Mouse (Mus musculus) kidney, embryonic 15.5 days (tissue): ENCODE results near the gene Rhbdd1. TPM values are rescaled to one million over a fixed set of nuclear protein-coding genes. Genes with fewer than 3 reads are reported as not detected.

Experiments used
- ATAC-seq: fragments of 200-750 bp; cut with Nextera tagmentation; replicated peaks from 2 replicates; pipeline ENCODE4 v1.8.0; 2017; ENCODE audit warnings: moderate TSS enrichment; ENCODE audit not compliant: low FRiP score
- H3K27ac ChIP-seq: fragments of 300-500 bp; sonication (generic); 2 replicates; pipeline ENCODE4 v1.5.1; 2015; ENCODE audit warnings: mild to moderate bottlenecking, inconsistent platforms
- H3K27me3 ChIP-seq: fragments of 300-500 bp; sonication (generic); 2 replicates; pipeline ENCODE4 v1.6.1; 2015; ENCODE audit warnings: inconsistent platforms
- H3K36me3 ChIP-seq: fragments of 300-500 bp; sonication (generic); 2 replicates; pipeline ENCODE4 v1.6.1; 2015; ENCODE audit warnings: inconsistent platforms
- H3K4me1 ChIP-seq: fragments of 300-500 bp; sonication (generic); 2 replicates; pipeline ENCODE4 v1.6.1; 2015; ENCODE audit warnings: inconsistent platforms
- H3K4me2 ChIP-seq: fragments of 300-500 bp; sonication (generic); 2 replicates; pipeline ENCODE4 v1.6.1; 2015; ENCODE audit warnings: moderate library complexity, mild to moderate bottlenecking, inconsistent platforms
- H3K4me3 ChIP-seq: fragments of 300-500 bp; sonication (generic); replicated peaks from 2 replicates; pipeline ENCODE4 v1.5.1; 2015; ENCODE audit warnings: mild to moderate bottlenecking, inconsistent platforms
- H3K9ac ChIP-seq: fragments of 300-500 bp; sonication (generic); 2 replicates; pipeline ENCODE4 v1.6.1; 2015; ENCODE audit warnings: mild to moderate bottlenecking, inconsistent platforms
- H3K9me3 ChIP-seq: fragments of 300-500 bp; sonication (generic); replicated peaks from 2 replicates; pipeline ENCODE4 v1.6.1; 2016; ENCODE audit warnings: inconsistent platforms
- WGBS: fragments of 180-500 bp; shearing (Covaris S2); methylation state at CpG from one replicate; pipeline ENCODE4 v1.1.7; 2015; ENCODE audit warnings: mixed read lengths; 5-methylcytosine and 5-hydroxymethylcytosine counted together
- polyA plus RNA-seq: library from polyadenylated mRNA; unstranded; fragments of >200 nt; fragmentation: Nextera tagmentation; extraction: Ambion mirVana; gene quantifications from 2 replicates; pipeline ENCODE4 v1.2.1, GENCODE M21; 2015

Gene Rhbdd1
- 9.4 and 9.8 TPM in 2 replicates for polyA plus RNA-seq

DNA sequence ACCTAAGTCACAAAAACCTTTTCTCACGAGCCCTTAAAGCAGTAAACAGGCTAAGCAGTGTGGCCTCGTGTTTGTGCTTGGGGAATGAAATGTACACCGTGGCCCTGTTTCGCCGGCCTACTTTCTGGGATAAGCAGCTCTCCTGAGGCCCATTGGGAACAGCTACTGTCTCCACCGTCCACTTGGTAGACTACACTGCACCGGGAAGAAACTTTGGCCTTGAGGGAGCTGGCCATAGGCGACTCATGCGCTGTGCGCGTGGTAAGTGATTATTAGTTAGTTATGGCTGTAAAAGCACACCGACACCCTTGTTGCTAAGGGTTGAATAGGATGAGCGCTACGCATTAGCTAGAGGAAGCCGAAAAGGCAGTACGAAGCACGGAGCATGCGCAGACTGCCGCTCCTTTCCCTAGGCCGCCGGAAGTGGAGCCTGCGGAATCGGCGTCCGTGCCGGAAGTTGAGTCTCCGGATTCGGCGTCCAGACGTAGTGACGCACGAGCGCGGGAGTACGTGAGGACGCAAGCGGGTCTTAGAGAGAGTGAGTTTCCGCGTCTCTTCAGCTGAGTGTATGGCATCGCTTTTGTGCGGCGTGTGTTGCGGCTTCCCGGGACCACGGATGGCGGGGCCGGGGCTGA is at the start of gene Rhbdd1:
Gene Rhbdd1, plus strand, starts transcription at position 342 of the 635 bp plus-strand sequence.
- no peaks in the 10 kb centered on the region for H3K36me3 ChIP-seq
- H3K9ac ChIP-seq = peak within 1 kb of the TSS; percentile 78
- peaks cover 10% of the 10 kb centered on the region for H3K4me1 ChIP-seq
- peak; percentile 99 for ATAC-seq
- peak within 1 kb of the TSS; percentile 72 for H3K4me3 ChIP-seq
- H3K27me3 ChIP-seq = peaks cover 17% of the 10 kb centered on the region; the same call in 1 of the 2 replicates
- H3K27ac ChIP-seq = peak within 1 kb of the TSS; percentile 95
- no peaks in the 10 kb centered on the region for H3K9me3 ChIP-seq
- H3K4me2 ChIP-seq = peak within 1 kb of the TSS; percentile 75
- 5% methylated on average over 47 of the region's 47 CpGs for WGBS

DNA sequence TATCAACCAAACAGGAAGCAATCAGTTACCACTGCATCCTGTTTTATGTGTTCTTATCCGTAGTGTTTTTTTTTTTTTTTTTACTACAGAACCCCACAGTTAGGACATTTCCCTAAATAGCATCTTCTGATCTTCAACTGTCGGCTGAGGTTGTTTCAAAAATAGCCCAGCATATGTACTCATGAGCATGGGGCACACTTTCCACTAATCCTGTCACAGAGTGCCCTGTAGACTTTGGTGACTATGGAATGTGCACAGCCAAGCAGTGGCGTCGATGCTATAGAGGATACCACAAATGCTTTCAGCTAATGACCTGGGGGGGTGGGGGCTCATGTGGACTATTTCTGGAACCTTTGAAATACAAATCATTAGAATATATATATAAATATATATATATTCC is 48.7 kb upstream of the Rhbdd1 start:
- H3K36me3 ChIP-seq = no peaks in the 10 kb centered on the region
- no peaks in the 10 kb centered on the region for H3K4me1 ChIP-seq
- no peaks in the 10 kb centered on the region for H3K9me3 ChIP-seq
- no peak overlapping the region for H3K4me2 ChIP-seq
- no peak overlapping the region for H3K4me3 ChIP-seq
- no peak overlapping the region for H3K9ac ChIP-seq
- ATAC-seq = no peak
- no peaks in the 10 kb centered on the region for H3K27me3 ChIP-seq
- 59% methylated on average over 4 of the region's 4 CpGs for WGBS
- no peak overlapping the region for H3K27ac ChIP-seq

DNA sequence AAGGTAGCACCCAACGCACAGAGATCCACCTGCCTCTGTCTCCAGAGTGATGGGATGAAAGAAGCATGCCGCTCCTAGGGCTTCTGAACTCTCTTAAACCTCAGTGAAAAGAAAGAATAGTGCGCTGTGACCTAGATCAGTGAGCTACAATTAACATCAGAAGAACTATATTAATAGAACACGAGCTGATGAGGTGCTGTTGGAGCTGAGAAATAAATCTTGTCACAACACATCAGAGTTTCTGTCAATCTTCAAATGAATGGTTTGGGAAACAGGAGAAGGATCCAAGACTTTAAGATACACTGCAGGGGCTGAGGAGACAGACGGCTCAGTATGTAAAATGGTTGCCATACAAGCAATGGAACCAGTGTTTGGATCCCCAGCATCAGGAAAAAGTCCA is 44.0 kb upstream of the Rhbdd1 start:
- no peak for ATAC-seq
- no peak overlapping the region for H3K4me2 ChIP-seq
- no peaks in the 10 kb centered on the region for H3K27me3 ChIP-seq
- H3K9ac ChIP-seq = no peak overlapping the region
- peaks cover 9% of the 10 kb centered on the region for H3K36me3 ChIP-seq
- no peak overlapping the region for H3K27ac ChIP-seq
- H3K4me1 ChIP-seq = peaks cover 10% of the 10 kb centered on the region
- no peaks in the 10 kb centered on the region for H3K9me3 ChIP-seq
- H3K4me3 ChIP-seq = no peak overlapping the region
- 88% methylated on average over 5 of the region's 5 CpGs for WGBS

DNA sequence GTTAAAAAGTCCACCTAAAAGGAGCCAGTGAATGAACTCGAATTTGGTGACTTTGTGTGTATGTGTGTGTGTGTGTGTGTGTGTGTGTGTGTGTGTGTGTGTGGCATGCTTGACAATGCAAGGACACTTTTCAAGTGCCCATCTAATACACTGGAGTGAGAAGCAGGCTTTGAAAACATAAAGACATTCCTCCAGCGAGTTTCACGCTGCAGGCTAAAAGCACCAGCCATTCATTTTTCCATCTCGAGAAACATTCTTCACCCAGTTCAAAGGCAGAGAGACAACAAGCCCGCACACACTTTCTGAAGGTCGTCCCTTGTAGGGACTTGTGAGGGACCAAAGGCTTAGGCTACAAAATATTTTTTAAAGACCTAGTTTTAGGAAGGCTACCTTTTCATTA is 42.7 kb upstream of the Rhbdd1 start:
- Histone ChIP-seq H3K4me1 (peaks cover 10% of the 10 kb centered on the region), H3K4me3 (no peak overlapping the region), H3K4me2 (no peak overlapping the region), H3K36me3 (peaks cover 11% of the 10 kb centered on the region), H3K27ac (no peak overlapping the region), H3K9ac (no peak overlapping the region), H3K27me3 (no peaks in the 10 kb centered on the region), H3K9me3 (no peaks in the 10 kb centered on the region)
- no peak for ATAC-seq
- 67% methylated on average over 6 of the region's 6 CpGs for WGBS

DNA sequence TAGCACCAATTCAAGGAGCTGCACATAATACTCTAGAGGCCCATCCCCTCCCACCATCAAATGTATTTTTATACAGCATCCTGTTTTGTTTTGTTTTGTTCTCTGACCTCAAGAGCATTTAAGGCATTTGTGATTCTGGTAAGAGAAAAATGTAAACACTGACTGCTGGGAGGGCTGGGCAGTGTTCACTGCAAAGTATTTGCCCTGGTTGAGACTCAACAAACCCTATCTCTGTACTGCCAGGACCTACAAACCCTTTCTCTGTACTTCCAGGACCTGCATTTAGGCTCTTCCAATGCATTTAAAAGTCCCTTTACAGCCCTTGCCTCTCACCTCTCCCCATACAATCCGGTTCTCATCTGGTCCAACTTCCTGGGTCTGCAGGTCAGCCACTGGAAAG is 41.9 kb upstream of the Rhbdd1 start:
- no peak overlapping the region for H3K4me3 ChIP-seq
- H3K27ac ChIP-seq = 0 out of 2 replicates have a peak overlapping the region, but pooled peaks have one; percentile 32
- ATAC-seq = no peak; the same call in 1 of the 2 replicates
- 15% methylated on average over 1 of the region's 1 CpGs for WGBS
- H3K4me1 ChIP-seq = peaks cover 10% of the 10 kb centered on the region
- peaks cover 11% of the 10 kb centered on the region for H3K36me3 ChIP-seq
- H3K9ac ChIP-seq = no peak overlapping the region
- H3K4me2 ChIP-seq = no peak overlapping the region
- no peaks in the 10 kb centered on the region for H3K9me3 ChIP-seq
- H3K27me3 ChIP-seq = no peaks in the 10 kb centered on the region

DNA sequence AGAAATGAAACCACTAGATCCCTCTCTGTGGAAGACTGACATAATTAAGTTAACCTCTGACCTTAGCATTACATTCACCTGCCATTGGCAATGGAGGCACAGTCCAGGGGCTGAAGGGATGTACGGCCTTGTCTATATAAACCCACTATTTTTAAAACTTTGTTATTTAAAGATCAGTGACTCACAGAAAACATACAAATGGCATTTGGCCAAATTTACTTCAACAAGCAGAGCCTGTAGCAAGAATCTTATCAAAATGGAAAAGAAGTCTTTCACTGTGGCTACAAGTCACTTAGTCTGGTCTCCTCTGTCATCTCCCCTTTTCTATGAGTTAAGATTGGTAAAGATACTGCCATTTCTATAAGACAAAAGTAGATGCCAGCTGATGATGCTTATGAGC is 36.5 kb upstream of the Rhbdd1 start:
- WGBS = 64% methylated on average over 1 of the region's 1 CpGs
- Histone ChIP-seq H3K4me1 (peaks cover 18% of the 10 kb centered on the region), H3K9ac (no peak overlapping the region), H3K4me2 (no peak overlapping the region), H3K9me3 (no peaks in the 10 kb centered on the region), H3K27ac (no peak overlapping the region), H3K27me3 (no peaks in the 10 kb centered on the region), H3K36me3 (peaks cover 11% of the 10 kb centered on the region), H3K4me3 (no peak overlapping the region)
- ATAC-seq = no peak

DNA sequence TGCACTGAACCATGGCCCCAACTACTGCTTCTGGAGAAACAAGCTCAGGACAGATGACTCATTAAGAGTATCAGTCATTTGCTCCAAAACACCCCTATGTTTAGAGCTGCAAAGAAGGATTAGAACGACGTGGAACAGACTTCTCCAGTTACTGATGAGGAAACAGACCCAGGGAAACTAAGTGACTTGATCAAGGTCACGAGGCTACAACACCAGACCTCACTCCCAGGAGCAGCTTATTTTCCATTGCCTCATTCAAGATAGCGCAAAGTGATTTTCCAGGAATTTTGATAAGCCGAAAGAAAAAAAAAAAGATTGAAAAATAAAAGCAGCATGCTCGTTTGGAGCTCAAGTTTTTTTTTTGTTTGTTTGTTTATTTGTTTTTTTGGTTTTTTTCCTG is 34.4 kb upstream of the Rhbdd1 start:
- H3K27me3 ChIP-seq = no peaks in the 10 kb centered on the region
- no peaks in the 10 kb centered on the region for H3K9me3 ChIP-seq
- peaks cover 26% of the 10 kb centered on the region for H3K4me1 ChIP-seq
- H3K4me2 ChIP-seq = no peak overlapping the region
- H3K36me3 ChIP-seq = peaks cover 6% of the 10 kb centered on the region
- WGBS = 75% methylated on average over 6 of the region's 6 CpGs
- ATAC-seq = no peak
- no peak overlapping the region for H3K27ac ChIP-seq
- H3K4me3 ChIP-seq = no peak overlapping the region
- no peak overlapping the region for H3K9ac ChIP-seq

DNA sequence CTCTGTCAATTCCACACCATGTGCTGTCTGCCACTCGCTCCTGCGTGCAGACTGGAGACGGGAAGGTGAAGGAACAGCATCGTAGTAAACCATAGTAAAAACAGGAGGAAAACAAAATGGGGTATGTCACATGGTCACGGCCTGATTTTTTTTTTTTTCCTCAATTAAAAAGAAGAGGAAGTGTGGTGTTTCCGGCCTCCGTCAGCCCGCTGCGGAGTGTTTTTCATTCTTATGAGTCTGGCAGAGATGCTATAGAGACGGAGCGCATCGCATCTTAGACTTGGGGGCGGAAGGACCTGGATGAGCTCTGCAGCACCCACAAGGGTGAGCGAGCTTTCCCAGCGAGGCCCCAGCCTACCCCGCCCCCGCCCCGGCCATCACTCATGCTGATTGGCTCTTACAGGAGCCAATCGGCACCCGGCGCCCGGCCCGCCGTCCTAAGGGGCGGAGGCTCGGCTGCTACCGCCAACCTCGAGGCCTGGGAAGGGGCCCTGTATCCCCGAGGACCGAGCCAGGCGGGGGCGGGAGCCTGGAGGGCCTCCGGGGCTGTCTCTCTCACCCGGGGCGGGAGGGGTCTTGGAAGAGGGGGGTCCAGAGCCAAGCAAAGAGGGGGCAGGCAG is 33.1 kb upstream of the Rhbdd1 start:
- ATAC-seq = peak; percentile 99
- H3K9me3 ChIP-seq = no peaks in the 10 kb centered on the region
- peak overlapping the region; percentile 58 for H3K9ac ChIP-seq
- H3K27ac ChIP-seq = peak overlapping the region; percentile 95
- peaks cover 10% of the 10 kb centered on the region for H3K36me3 ChIP-seq
- peak overlapping the region; percentile 73 for H3K4me2 ChIP-seq
- 0 out of 2 replicates have a peak, but pooled peaks cover 7% of the 10 kb centered on the region for H3K27me3 ChIP-seq
- H3K4me1 ChIP-seq = peaks cover 39% of the 10 kb centered on the region
- WGBS = under 1% methylated on average over 34 of the region's 35 CpGs
- peak overlapping the region; percentile 52 for H3K4me3 ChIP-seq

DNA sequence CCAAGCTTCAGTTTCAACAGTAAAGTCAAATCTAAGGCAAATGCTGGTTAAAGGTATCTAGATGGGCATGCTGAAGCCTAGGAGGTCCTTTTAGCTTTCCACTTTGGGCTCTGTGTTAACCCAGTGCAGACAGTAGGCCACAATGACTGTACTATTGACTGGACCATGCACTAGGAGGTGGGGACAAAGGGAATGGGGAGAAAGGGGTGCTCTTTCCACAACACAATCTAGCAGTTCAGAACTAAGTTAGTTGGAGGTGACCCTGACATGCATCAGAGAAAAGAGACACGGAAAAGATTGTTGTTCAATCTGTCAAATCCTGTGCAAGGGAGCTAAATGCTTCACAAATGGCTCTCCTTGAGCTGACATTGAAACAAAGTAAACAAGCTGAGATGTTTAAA is 32.4 kb upstream of the Rhbdd1 start:
- peak overlapping the region; percentile 73 for H3K4me2 ChIP-seq
- 4% methylated on average over 1 of the region's 1 CpGs for whole genome bisulfite sequencing
- H3K9ac ChIP-seq = peak overlapping the region; percentile 58
- no peak for ATAC-seq
- H3K9me3 ChIP-seq = no peaks in the 10 kb centered on the region
- peaks cover 8% of the 10 kb centered on the region; the same call in 1 of the 2 replicates for H3K27me3 ChIP-seq
- peak overlapping the region; percentile 52 for H3K4me3 ChIP-seq
- H3K4me1 ChIP-seq = peaks cover 45% of the 10 kb centered on the region
- H3K27ac ChIP-seq = peak overlapping the region; percentile 95
- H3K36me3 ChIP-seq = peaks cover 17% of the 10 kb centered on the region

DNA sequence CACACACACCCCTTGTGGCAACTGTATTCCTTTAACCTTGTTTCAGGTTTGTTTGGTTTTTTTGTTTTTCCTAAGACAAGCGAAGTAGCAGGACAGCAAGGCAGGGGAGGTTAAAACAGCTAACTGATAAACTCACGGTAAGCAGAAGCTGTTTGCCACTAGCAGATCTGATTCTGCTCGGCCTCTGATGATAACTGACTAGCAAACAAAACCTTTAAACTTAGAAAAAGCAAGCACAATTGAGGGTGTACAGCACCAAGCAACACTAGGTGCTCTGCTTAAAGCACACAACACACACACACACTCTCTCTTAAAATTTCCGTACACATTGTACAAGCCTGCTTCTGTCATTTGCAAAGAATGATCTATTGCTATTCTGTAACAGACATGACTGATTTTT is 31.8 kb upstream of the Rhbdd1 start:
- H3K4me2 ChIP-seq = peak overlapping the region; percentile 73
- peaks cover 50% of the 10 kb centered on the region for H3K4me1 ChIP-seq
- no peaks in the 10 kb centered on the region for H3K9me3 ChIP-seq
- H3K9ac ChIP-seq = peak overlapping the region; percentile 29
- H3K27ac ChIP-seq = peak overlapping the region; percentile 95
- peak overlapping the region; percentile 52 for H3K4me3 ChIP-seq
- no peak for ATAC-seq
- peaks cover 11% of the 10 kb centered on the region; the same call in 1 of the 2 replicates for H3K27me3 ChIP-seq
- 31% methylated on average over 4 of the region's 4 CpGs for WGBS
- H3K36me3 ChIP-seq = peaks cover 18% of the 10 kb centered on the region

DNA sequence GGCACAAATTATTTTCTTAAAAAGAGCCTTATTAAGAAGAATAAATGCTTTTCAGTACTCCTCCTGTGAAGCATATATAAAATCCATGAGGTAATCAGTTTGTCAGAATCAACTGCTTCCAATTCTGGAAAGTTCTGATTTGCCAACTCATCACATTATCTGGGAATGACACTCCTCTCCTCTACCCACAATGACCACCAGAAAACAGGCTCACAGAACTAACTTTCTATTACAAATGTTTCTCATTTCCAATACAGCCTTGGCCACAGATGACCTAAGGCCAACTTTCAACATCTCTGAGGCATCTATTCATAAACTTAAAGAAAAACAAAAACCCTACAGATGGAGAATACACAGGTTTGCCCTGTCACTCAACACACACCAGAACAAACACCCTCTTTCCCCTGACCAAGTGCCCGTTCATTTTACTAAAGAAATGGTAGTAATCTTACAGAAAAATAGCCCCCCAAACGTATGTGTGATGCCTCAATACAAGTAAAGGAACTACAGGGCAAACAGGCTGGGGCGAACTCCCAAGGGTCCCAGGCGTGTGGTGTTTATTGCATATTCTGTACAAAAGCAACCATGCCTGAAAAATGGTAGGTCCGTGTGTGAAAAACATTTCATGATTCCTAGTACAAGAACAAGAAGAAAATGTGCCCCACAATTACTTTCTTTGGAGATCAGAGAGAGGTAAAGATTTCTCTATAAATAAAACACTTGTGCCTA is 30.6 kb upstream of the Rhbdd1 start:
- ATAC-seq = no peak
- Histone ChIP-seq H3K36me3 (peaks cover 18% of the 10 kb centered on the region), H3K4me3 (peak overlapping the region; percentile 40), H3K9ac (peak overlapping the region; percentile 26; the same call in 1 of the 2 replicates), H3K4me1 (peaks cover 56% of the 10 kb centered on the region), H3K9me3 (no peaks in the 10 kb centered on the region), H3K4me2 (peak overlapping the region; percentile 73), H3K27ac (0 out of 2 replicates have a peak overlapping the region, but pooled peaks have one; percentile 22), H3K27me3 (peaks cover 11% of the 10 kb centered on the region; the same call in 1 of the 2 replicates)
- WGBS = 39% methylated on average over 5 of the region's 5 CpGs
